Mouse (Mus musculus) urinary bladder, postnatal 14 days (tissue): ENCODE results near the gene Phykpl.
"Not testable (repeated sequence)": the region's sequence is repeated elsewhere in the genome, so short reads cannot be mapped to it uniquely, and the experiment has no call there.

Experiments
- DNase-seq: peaks from one replicate; pipeline ENCODE4 v3.0.0; 2021; ENCODE audit warnings: low spot score

Phykpl gene

DNA sequence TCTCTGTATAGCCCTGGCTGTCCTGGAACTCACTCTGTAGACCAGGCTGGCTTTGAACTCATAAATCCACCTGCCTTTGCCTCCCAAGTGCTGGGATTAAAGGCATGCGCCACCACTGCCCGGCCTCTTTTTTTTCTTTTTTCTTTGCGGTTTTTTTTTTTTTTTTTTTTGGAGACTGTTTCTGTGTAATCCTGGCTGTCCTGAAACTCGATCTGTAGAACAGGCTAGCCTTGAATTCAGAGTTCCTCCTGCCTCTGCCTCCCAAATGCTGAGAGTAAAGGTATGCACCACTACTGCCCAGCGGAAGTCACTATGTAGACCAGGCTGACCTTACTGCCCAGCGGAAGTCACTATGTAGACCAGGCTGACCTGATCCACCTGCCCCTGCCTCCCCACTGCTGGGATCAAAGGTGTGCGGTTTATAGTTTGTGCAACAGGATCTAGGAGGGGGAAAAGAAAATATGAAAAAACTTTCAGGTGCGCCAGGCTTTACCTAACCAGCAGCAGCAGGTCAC lies 34.4 kb downstream of the Phykpl start:
- no peak for DNase-seq

DNA sequence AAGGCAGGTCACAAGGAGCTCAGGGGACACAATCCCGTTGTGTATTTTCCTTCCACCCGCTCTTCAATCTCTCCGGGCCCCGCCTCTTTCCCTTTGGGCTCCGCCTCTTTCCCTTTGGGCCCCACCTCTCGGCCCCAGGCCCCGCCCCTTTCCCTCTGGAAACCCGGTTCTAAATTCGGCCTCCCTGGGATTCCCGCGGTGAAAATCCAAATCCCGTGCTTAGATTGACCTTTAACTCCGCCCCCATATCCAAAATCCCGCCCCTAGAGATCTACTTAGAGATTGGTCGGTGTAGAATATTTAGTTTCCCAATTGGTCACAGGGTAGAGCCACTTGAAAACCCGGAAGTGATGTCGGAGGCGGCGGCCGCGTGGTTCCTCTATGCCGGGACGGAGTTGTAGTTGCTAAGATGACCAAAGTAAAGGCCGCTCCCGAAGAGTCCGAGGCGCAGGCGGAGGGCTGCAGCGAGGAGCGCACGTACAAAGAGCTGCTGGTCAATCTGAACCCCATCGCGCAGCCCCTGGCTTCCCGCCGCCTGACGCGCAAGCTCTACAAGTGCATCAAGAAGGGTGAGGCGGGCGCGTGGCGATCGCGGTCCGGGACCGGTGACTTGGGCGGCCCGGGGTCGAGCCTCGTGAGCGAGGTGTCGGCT lies 35.0 kb downstream of the Phykpl start, which contains the start of gene Nhp2:
TSS of gene Nhp2 (plus strand) at position 327 of the 652 bp plus-strand sequence.
- peak; percentile 96 for DNase-seq

DNA sequence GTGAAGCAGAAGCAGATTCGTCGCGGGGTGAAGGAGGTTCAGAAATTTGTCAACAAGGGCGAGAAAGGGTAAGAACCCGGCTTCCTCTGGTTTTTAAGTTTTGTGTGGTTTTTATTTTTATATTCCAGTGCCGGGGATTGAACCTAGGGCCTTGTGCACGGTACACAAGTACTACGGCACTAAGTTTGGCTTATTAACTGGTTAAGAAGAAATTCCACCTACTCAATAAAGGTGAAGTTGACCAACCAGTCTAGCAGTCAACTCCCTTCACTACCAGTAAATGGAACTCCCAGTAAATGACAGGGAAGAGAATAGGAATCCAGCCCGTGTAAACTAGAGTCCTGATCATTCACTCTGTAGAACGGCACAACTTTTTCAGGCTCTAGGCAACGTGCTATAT lies 35.5 kb downstream of the Phykpl start:
- no peak for DNase-seq

DNA sequence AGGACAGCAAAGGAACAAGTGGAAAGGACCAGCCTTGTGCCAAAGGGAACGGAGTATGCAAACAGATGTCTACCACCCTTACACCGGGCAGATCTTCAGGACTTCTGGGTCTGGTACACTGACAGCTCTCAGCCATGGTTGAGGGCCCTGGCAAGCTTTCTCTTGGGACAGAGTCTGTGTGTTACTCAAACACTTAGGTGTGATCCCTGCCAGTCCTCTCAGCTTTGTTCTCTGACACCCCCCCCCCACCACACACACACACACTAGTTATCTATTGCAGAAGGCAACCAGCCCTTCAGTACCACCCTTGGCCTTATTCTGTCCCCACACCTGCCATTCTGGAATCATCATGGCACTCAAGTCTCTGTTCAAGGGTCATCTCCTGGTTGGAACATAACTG lies 37.2 kb downstream of the Phykpl start:
- DNase-seq = no peak

DNA sequence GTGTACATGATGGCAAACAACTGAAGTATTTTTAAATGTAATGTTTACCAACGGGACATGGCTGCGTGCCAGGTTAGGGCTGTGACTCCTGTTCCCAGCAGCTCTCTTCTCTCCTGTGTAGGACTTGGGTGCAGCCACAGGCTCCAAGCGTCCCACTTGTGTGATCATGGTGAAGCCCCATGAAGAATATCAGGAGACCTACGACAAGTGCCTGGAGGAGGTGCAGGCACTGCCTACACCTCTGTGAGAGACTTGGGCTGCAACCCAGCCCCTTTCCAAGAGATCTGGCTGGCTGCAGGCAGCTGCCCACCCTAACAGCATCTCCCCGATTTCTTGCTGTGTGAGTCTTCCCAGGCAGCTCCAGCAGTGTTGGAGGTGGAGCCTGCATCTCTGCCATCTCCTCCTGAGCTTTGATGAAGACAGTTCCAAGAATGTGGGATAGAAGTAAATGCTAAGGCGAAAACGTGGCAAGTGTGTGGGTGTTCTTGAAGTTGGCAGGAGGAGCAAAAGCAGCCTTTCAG lies 38.5 kb downstream of the Phykpl start:
- DNase-seq = no peak

DNA sequence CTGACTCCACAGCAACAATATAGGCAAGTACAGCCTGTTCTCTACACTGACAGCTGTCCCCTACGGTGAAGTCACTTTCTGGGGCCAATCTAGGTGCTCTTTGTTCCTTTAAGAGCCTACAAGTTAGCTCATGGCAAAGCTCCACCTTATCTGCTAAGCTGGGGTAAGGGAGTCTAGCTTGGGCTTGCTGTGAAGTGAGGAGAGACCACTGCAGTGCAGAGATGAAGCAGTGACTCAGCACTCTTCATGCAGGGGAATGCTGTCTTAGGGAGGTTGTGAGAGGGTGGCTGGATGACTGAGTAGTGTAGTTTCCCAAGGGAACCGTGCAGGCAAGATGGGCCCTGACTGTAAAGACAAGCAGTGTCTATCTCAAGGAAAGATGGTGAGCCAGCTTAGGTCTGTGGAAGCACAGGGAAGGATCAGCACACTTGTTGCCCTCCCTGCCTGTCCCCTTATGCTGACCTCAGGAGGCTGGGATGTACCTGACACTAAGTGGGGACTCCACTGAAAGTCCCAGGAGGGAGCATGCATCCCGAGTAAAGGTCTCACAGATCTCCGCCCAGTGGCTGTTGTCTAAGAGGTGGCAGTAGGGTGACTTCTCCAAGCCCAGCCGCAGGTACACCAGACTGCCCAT lies 40.7 kb downstream of the Phykpl start:
- DNase-seq = no peak

DNA sequence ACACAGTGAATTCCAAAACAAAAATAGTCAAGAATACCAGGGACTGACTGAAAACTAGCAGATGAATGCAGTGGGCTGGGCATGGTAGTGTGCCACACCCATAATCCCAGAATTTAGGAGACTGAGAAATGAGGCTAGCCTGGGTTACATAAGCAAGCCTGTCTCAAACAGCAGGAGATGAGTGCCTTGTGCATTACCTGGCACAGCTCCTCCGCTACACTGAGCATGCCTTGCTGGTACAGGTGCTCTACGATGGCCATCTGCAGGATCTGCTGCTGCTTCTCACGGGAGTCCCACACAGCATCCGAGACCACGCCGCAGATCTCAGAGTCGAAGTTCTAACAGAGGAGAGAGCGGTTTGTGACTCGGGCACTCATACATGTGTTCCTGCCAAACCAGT lies 42.9 kb downstream of the Phykpl start:
- no peak for DNase-seq

DNA sequence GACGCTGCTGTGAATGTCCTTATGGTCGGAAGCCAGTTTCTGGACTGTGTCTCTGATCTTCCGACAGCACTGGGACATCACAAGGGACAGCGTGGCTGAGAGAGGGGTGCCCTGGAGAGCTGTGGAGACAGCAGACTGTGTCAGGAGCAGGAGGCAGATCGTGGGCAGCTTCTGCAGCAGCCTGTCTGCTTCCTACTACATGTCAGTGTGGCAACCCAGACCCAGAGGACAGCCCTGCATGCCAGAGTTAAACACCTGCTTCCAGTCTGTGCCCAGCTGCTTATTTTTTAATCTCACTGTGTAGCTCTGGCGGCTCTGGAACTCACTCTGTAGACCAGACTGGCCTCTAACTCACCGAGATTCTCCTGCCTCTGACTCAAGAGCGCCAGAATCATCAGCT lies 43.4 kb downstream of the Phykpl start:
- no peak for DNase-seq

DNA sequence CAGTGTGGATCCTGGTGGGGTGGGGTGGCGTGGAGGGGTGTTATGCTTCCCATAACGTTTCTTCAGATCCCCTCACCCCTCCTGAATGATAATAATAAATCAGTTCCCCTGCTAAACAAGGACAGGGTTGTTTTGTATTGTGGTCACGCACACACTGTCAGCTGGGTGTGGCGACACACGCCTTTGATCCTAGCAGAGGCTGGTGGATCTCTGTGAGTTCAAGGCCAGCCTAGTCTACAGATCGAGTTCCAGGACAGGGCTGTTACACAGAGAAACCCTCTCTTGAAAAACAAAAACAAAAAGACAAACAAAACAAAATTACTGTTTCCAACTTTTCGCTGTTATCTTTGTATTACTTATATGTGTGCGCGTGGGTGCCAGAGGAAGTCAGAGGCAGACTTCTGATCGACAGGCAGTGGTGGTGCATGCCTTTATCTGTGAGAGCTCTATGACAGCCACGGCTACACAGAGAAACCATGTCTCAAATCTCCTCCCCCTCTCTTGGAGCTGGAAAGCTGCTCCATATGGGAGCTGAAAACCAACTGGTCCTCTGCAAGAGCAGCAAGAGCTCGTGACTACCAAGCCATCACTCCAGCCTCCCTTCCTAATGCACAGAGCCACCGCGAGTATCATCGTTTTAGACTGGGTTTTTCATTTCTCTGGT lies 45.2 kb downstream of the Phykpl start:
- no peak for DNase-seq

DNA sequence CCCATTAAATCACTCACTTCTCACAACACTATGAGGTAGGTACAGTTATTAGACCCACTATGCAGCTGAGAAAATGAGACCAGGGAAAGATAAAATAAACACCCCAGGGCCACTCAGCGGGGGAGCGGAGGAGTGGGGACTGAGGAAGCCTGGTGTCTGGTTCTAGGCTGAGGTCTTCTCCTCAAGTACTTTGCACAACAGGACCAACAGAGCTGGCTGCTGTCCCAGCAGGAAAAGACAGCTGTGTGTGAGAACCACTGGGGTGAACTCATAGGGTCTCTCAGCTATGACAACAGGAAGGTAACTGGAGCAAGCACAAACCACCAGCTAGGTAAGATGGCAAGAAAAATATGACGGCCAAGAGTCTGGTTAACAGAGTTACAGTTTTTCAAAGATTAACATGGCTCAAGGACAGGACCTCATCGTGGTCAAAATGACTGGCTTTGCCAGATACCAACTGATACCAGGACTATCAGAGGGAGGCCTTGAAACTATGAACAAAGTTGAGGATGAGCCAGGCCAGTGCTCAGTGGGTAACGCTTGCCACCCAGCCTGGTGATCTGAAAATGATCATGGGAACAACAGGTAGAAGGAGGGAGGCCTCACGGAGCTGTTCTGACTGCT lies 47.7 kb downstream of the Phykpl start:
- no peak for DNase-seq

DNA sequence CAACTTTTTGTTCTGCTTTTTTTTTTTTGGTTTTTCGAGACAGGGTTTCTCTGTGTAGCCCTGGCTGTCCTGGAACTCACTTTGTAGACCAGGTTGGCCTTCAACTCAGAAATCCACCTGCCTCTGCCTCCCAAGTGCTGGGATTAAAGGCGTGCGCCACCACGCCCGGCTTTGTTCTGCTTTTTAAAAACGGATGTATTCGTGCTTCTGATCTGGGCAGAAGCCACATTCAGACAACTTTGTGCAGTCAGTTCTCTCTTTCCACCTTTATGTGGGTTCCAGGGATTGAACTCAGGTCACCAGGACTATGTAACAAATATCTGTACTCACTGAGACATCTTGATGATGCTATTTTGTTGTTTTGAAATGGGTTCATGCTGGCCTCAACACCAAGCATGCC lies 48.6 kb downstream of the Phykpl start:
- DNase-seq = not testable (repeated sequence)

DNA sequence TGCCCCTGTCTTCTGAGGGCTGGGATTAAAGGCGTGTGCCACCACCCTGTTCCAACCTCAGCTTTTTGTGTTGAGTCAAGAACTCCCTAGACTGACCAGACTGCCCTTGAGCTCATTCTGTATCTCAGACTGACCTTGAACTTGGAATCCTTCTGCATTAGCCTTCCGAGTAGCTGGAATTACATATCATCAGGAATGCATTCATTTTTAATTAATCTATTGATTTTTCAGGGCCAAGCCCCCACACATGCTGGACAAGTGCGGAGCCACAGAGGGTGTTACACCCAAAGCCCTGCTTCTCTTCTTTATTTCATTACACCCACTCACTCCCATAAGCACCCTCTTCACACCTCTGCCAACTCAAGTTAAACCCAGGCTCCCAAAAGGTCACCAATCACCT lies 49.2 kb downstream of the Phykpl start:
- DNase-seq = no peak

DNA sequence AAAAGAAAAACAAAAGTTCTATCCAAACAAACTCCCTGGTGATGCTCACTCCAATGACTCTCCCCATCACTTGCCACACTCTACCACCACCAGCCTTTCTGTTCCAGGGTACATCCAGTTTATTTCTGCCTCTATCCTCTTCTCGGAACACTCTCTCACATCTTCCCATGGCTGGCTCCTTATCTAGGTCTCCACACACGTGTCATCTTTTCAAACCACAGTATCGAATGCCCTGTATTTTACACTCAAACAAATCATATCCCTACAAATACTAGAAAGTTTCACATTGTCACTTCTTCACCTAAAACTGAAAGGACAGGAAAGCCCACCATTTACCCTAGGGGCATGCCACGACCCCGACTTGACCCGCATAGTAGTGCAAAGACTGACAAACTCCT lies 50.6 kb downstream of the Phykpl start:
- DNase-seq = no peak

DNA sequence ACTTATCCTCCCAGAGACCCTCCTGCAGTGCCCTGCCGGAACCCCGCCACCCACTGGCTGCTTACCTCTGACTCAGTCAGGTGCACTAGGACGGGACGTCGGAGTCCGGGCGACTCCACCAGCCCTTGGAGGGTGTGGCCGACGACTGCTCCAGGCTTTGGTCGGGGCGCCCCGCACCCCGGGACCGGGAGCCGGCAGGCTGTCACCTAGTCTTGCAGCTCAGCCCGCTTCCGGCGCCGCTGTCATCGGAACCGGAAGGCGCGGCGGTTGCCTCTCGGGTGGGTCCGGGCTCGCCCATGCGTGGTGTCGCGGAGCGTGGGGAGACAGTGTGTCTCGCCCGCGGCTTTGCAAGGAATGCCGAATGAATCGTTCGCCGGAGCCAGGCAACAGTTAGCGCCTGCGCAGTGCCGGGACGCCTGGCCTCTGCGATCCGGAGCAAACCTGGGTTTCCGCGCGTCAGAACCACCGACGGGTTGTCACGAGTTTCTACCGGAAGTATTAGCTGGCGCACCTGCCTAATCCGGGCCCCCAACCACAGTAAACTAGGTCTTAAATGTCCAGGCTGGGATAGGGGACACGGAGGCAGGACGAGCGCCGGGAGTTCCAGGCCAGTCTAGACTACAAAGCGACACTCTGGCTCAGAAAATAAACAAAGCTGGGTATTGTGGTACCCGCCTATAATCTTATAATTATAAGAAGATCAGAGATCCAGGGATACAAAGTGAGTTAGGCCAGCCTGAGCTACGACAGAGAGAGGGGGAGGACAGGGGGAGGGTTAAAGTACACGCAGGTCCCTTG lies 51.2 kb downstream of the Phykpl start, which contains the start of gene Rmnd5b:
TSS of gene Rmnd5b (minus strand) at position 372 of the 798 bp plus-strand sequence.
- peak; percentile 91 for DNase-seq

DNA sequence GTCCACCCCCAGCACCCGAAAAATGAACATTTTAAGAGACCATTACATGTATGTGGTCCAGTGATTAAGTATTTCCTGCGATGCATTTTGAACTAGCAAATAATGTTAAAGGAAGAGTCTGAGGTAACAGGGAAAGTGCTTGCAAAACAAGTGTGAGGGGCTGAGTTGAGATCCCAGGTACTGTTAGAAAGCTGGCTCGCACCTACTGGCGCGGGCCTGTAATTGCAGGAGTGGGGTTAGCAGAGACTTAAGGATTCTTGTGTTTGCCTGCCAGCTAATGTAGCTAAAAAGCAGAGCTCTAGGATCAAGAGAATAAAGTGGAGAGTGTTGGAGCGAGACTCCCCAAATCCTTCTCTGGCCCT lies 51.7 kb downstream of the Phykpl start:
- peak; percentile 62 for DNase-seq

DNA sequence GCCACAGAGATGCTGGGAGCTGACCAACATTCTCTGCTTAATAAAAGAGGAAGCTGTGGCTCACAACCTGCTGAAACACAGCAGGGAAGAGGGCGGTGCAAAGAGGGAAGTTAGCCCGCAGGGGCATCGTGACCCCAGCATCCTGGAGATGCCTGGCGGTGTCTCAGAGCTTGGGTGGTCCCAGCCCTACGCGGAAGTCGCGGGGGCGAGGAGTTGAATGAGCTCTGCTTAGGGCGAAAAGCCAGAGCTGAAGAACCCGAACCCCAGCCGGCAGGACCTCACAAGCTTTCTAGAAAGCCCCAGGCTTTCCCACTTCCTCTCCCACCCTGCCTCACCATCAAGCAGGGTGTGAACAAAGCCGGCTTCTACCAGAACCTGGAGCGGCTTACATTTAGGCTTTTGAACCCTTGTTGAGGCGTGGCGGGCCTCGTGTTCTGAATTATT lies 53.4 kb downstream of the Phykpl start:
- no peak for DNase-seq

DNA sequence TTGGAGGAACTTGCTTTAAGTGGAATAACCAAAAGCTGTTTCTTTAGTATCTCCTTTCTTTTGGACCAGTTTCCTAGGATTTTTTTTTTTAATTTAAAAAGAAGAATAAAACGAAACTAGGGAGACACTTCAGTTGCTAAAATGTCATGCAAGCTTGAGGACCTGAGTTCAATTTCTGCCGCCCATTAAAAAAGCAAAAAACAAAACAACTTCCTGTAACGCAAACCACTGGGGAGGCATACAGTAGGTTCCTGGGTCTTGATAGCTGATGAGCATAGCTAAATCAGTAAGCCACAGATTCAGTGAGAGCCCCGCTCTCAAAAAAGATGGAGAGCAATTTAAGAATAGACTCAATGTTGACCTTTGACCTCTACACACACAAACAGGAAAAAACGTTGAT lies 53.9 kb downstream of the Phykpl start:
- no peak for DNase-seq

DNA sequence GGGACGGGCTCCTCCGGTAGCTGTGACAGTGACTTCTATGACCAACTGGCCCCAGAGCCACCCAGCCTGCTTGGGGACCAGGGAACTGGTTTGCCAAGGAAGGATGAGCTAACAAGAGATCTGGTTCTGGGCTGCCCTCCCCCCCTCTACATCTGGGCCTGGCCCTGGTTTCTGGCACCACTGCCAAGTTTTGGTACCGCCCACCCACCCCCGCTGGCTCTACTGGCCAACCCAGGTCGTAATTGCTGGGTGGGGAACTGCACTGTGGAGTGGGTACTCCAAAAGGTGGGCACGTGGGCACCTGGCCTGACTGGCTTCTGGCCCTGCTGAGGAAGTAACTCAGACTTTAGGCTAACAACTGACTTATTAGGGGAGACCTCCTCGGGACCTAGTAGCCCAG lies 56.2 kb downstream of the Phykpl start:
- DNase-seq = no peak

DNA sequence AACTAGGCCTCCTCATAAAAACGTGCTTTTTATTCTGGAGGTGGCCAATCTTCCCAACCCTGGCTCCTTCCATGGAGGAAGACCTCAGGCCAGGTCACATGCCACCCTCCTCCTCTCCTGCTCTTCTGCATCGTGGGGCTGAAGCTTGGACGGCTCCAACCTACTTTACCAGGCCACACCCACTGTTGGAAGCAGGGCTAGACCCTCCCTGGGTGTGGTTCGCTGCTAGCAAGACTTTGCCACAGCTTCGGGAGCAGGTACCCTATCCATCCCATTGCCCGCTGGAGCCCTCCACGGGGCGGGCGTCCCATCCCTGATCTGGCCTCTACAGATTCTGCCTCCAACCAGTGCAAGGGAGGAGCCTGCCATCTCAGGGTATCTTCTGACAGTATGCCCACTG lies 58.6 kb downstream of the Phykpl start:
- DNase-seq = no peak

DNA sequence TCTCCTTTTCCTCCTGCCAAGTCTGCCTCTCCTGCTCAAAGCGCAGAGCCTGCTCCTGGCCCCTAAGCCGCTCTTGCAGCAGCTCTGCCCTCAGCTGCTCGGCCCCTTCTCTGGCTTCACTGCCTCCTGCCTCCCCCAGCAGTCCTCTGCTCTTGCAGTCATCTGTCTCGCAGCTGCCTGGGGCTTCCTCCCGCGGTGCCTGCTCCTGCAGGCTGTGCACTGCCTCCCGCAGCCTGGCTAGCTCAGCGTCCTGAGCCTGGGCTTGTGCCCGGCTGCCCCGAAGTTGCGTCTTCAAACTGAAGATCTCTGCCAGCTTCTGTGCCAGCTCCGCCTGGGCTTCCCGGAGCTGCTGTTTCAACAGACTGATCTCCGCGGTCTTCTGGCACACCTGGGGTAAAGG lies 59.2 kb downstream of the Phykpl start:
- no peak for DNase-seq

DNA sequence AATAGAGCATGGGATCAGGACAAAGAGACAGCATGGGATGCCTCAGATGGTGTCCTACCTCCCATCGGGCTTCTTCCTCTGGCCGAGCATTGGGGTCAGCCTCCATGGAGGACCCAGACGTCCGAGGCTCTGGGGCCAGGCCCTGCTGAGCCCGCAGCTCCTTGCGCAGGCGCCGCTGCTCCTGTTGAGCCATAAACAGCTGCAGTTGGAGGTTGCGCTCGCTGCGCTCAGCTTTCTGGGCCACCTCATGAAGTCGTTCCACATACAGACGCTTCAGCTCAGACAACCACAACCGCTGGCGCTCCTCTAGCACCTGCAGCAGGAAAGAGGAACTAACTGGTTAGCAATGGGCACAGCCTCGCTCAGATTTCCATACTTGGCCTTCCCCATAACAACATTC lies 59.7 kb downstream of the Phykpl start:
- no peak for DNase-seq

DNA sequence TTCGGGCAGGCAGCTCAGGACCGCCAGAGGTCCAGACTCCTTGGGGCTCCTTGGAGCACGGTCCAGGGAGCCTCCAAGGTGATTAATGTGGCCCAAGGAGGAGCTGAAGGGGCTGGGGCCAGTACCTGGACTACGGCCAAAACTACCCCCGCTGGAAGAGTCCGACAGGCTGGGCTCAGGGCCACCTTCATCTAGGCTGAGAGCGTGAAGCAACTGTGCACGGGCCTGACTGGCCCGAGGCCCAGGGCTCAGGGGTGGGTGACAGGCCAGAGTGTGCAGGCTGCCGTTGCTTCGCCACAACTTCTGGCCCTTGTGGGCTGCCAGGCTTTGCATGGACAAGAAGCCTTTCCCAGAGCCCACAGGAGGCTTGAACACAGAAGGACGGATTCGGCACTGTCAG lies 60.7 kb downstream of the Phykpl start:
- no peak for DNase-seq
